Mouse (Mus musculus) lung, embryonic 14.5 days (tissue): ENCODE measurements at regions not wholly inside any gene's neighbourhood (a gene's known extent, or its start where the extent isn't known, plus 50 kb on each side); places are given as distances from the start of the nearest gene placed in this dataset.
A peak's percentile ranks its signal among the peaks of the same experiment; 100 is the strongest.

Experiments used
- ATAC-seq: fragments of 200-750 bp; cut with Nextera tagmentation; 2 replicates; pipeline ENCODE4 v1.8.0; 2017; ENCODE audit warnings: mild to moderate bottlenecking, moderate TSS enrichment, moderate library complexity; ENCODE audit not compliant: insufficient read depth
- DNase-seq: peaks from one replicate; pipeline ENCODE4 v3.0.0-alpha.2; 2015
- H3K27ac ChIP-seq: fragments of 300-500 bp; sonication (generic); 2 replicates; pipeline ENCODE4 v1.5.1; 2014; ENCODE audit warnings: low read depth, mild to moderate bottlenecking, moderate library complexity
- H3K27me3 ChIP-seq: fragments of 300-500 bp; sonication (generic); 2 replicates; pipeline ENCODE4 v1.6.1; 2014; ENCODE audit warnings: low read length, control low read depth; ENCODE audit not compliant: insufficient read depth
- H3K36me3 ChIP-seq: fragments of 300-500 bp; sonication (generic); 2 replicates; pipeline ENCODE4 v1.6.1; 2014; ENCODE audit warnings: control low read depth; ENCODE audit not compliant: insufficient read depth
- H3K4me1 ChIP-seq: fragments of 300-500 bp; sonication (generic); 2 replicates; pipeline ENCODE4 v1.6.1; 2014; ENCODE audit warnings: antibody characterized with exemption, control low read depth; ENCODE audit not compliant: insufficient read depth
- H3K4me2 ChIP-seq: fragments of 300-500 bp; sonication (generic); 2 replicates; pipeline ENCODE4 v1.6.1; 2014; ENCODE audit warnings: mild to moderate bottlenecking
- H3K4me3 ChIP-seq: fragments of 300-500 bp; sonication (generic); 2 replicates; pipeline ENCODE4 v1.5.1; 2014; ENCODE audit warnings: low read depth, low read length
- H3K9ac ChIP-seq: fragments of 300-500 bp; sonication (generic); 2 replicates; pipeline ENCODE4 v1.6.1; 2014
- H3K9me3 ChIP-seq: fragments of 300-500 bp; sonication (generic); 2 replicates; pipeline ENCODE4 v1.6.1; 2016; ENCODE audit warnings: low read depth, low read length, control low read depth
- CTCF ChIP-seq: IDR thresholded peaks from 2 replicates; pipeline ENCODE4 v1.5.1; 2016; ENCODE audit warnings: antibody characterized with exemption, low read depth
- WGBS: fragments of 180-500 bp; shearing (Covaris S2); extraction: QIAGEN DNeasy Blood & Tissue Kit; methylation state at CpG from one replicate; pipeline ENCODE4 v1.1.7; 2014; 5-methylcytosine and 5-hydroxymethylcytosine counted together

GRCm38 (mm10) chr15:90819949-90820655 lies 140.9 kb upstream of the Cpne8 start:
- WGBS: 82% methylated on average over 14 of the region's 14 CpGs
- H3K4me2 ChIP-seq: no peak overlapping the region
- no peaks in the 10 kb centered on the region for H3K4me1 ChIP-seq
- no peak for TF ChIP-seq CTCF
- no peaks in the 10 kb centered on the region for H3K9me3 ChIP-seq
- no peaks in the 10 kb centered on the region for H3K36me3 ChIP-seq
- no peak overlapping the region for H3K27ac ChIP-seq
- no peak overlapping the region for H3K4me3 ChIP-seq
- no peak overlapping the region for H3K9ac ChIP-seq
- no peak for ATAC-seq
- no peak for DNase-seq
- no peaks in the 10 kb centered on the region for H3K27me3 ChIP-seq

GRCm38 (mm10) chr15:90818161-90818560 lies 138.9 kb upstream of the Cpne8 start:
- Histone ChIP-seq H3K9ac (no peak overlapping the region), H3K27ac (no peak overlapping the region), H3K36me3 (no peaks in the 10 kb centered on the region), H3K4me2 (no peak overlapping the region), H3K9me3 (no peaks in the 10 kb centered on the region), H3K27me3 (no peaks in the 10 kb centered on the region), H3K4me1 (no peaks in the 10 kb centered on the region), H3K4me3 (no peak overlapping the region)
- 67% methylated on average over 4 of the region's 4 CpGs for WGBS
- TF ChIP-seq CTCF: no peak
- ATAC-seq (no peak), DNase-seq (no peak)

GRCm38 (mm10) chr15:90813907-90814306 lies 134.7 kb upstream of the Cpne8 start:
- Histone ChIP-seq H3K9ac (no peak overlapping the region), H3K9me3 (no peaks in the 10 kb centered on the region), H3K36me3 (no peaks in the 10 kb centered on the region), H3K27ac (no peak overlapping the region), H3K4me3 (no peak overlapping the region), H3K27me3 (no peaks in the 10 kb centered on the region), H3K4me2 (no peak overlapping the region), H3K4me1 (no peaks in the 10 kb centered on the region)
- ATAC-seq: peak; percentile 60; the same call in 1 of the 2 replicates
- WGBS: 54% methylated on average over 5 of the region's 5 CpGs
- TF ChIP-seq CTCF: no peak
- DNase-seq: peak; percentile 4

GRCm38 (mm10) chr15:90810341-90810740 lies 131.1 kb upstream of the Cpne8 start:
- H3K27ac ChIP-seq: no peak overlapping the region
- no peak for TF ChIP-seq CTCF
- ATAC-seq (no peak), DNase-seq (no peak)
- no peaks in the 10 kb centered on the region for H3K27me3 ChIP-seq
- H3K4me3 ChIP-seq: no peak overlapping the region
- no peaks in the 10 kb centered on the region for H3K4me1 ChIP-seq
- H3K9me3 ChIP-seq: no peaks in the 10 kb centered on the region
- no peak overlapping the region for H3K9ac ChIP-seq
- H3K36me3 ChIP-seq: no peaks in the 10 kb centered on the region
- no peak overlapping the region for H3K4me2 ChIP-seq
- WGBS: 56% methylated on average over 3 of the region's 3 CpGs

GRCm38 (mm10) chr15:90808236-90808635 lies 129.0 kb upstream of the Cpne8 start:
- 68% methylated on average over 6 of the region's 6 CpGs for WGBS
- no peak for TF ChIP-seq CTCF
- H3K4me2 ChIP-seq: no peak overlapping the region
- ATAC-seq: no peak
- H3K27ac ChIP-seq: no peak overlapping the region
- no peak overlapping the region for H3K9ac ChIP-seq
- H3K36me3 ChIP-seq: no peaks in the 10 kb centered on the region
- peak; percentile 63 for DNase-seq
- no peaks in the 10 kb centered on the region for H3K27me3 ChIP-seq
- H3K9me3 ChIP-seq: no peaks in the 10 kb centered on the region
- H3K4me1 ChIP-seq: no peaks in the 10 kb centered on the region
- no peak overlapping the region for H3K4me3 ChIP-seq

GRCm38 (mm10) chr15:90798056-90798455 lies 118.8 kb upstream of the Cpne8 start:
- no peak overlapping the region for H3K27ac ChIP-seq
- WGBS: 64% methylated on average over 8 of the region's 8 CpGs
- H3K9ac ChIP-seq: no peak overlapping the region
- TF ChIP-seq CTCF: no peak
- H3K4me3 ChIP-seq: no peak overlapping the region
- no peak overlapping the region for H3K4me2 ChIP-seq
- H3K36me3 ChIP-seq: no peaks in the 10 kb centered on the region
- DNase-seq (no peak), ATAC-seq (no peak)
- H3K9me3 ChIP-seq: no peaks in the 10 kb centered on the region
- H3K4me1 ChIP-seq: no peaks in the 10 kb centered on the region
- H3K27me3 ChIP-seq: no peaks in the 10 kb centered on the region

GRCm38 (mm10) chr15:90789941-90790340 lies 110.7 kb upstream of the Cpne8 start:
- 68% methylated on average over 5 of the region's 5 CpGs for WGBS
- no peaks in the 10 kb centered on the region for H3K27me3 ChIP-seq
- ATAC-seq (no peak), DNase-seq (no peak)
- H3K4me1 ChIP-seq: no peaks in the 10 kb centered on the region
- H3K4me3 ChIP-seq: no peak overlapping the region
- H3K27ac ChIP-seq: no peak overlapping the region
- TF ChIP-seq CTCF: no peak
- H3K36me3 ChIP-seq: no peaks in the 10 kb centered on the region
- H3K9ac ChIP-seq: no peak overlapping the region
- no peaks in the 10 kb centered on the region for H3K9me3 ChIP-seq
- no peak overlapping the region for H3K4me2 ChIP-seq
